8 mouse cellular contexts compared by ENCODE assay signal in the genomic region with DNA sequence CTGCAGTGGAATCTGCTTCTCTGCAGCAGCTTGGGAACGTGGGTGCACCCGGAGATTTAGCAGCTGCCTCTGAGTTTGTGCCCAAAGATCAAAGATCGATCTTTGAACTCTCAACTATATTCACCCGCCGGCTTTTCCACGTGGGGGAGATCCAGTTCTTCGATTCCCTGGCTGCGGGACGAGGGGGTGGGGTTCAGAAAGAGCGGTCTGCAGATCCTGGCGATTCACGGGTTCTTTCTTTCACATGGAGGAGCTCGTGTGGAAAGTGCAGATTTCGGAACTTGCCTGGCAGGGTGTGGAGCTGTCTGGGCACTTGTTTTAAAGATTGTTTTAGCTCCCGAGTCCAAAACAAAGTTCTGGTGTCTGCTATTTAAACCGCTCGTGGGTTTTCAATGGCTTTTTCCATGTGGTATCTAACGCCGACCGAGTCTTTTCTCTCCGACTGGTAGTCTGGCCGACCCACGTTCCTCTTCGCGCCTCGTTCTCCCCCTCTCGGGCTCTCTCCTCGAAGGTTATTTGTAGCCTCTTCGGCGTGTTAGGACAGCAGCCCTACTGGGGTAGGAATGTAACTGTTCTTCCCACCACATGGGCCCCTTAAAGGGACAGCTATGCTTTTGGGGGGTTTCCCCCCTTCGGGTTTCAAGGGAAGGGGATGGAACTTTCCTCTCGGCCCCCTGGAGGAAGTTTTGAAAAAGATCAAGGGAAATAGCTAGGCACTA. TPM values are rescaled to one million over a fixed set of nuclear protein-coding genes. Genes with fewer than 3 reads are reported as not detected.
A peak's percentile ranks its signal among the peaks of the same experiment; 100 is the strongest.
DNase-seq lines count a peak whose midpoint lies in the region; ATAC-seq lines count a peak whose summit lies in the region.

No protein-coding gene starts in this region.

- no peaks in the 10 kb centered on the region for H3K79me2 ChIP-seq in macrophage (ENCODE audit: inconsistent target)

- peak overlapping the region; percentile 86 for H3K4me2 ChIP-seq in stomach, embryonic 16.5 days (ENCODE audit: low read depth, low read length)

- H3K27me3 ChIP-seq in embryonic facial prominence, embryonic 10.5 days (replicated peaks; ENCODE audit: low read depth, poor library complexity, severe bottlenecking) = no peaks in the 10 kb centered on the region; the same call in 1 of the 2 replicates
- H3K27me3 ChIP-seq in stomach, embryonic 16.5 days (ENCODE audit: control insufficient read depth, insufficient read depth, low read length) = no peaks in the 10 kb centered on the region

- peaks cover 79% of the 10 kb centered on the region for H3K4me1 ChIP-seq in embryonic facial prominence, embryonic 10.5 days
- peaks cover 34% of the 10 kb centered on the region for H3K4me1 ChIP-seq in stomach, embryonic 16.5 days (ENCODE audit: control insufficient read depth, insufficient read depth, low read length)

- peak overlapping the region; percentile 91 for H3K4me3 ChIP-seq in embryonic facial prominence, embryonic 10.5 days
- peak overlapping the region; percentile 12; the same call in 1 of the 2 replicates for H3K4me3 ChIP-seq in macrophage (ENCODE audit: inconsistent target)
- peak overlapping the region; percentile 82 for H3K4me3 ChIP-seq in stomach, embryonic 16.5 days (replicated peaks; ENCODE audit: low read length)

- ATAC-seq in stomach, embryonic 16.5 days (ENCODE audit: insufficient read depth, low FRiP score) = peak; percentile 23; the same call in 1 of the 2 replicates

- under 1% methylated on average over 32 of the region's 32 CpGs for WGBS in embryonic facial prominence, embryonic 10.5 days
- WGBS in macrophage (ENCODE audit: missing documents) = under 1% methylated on average over 32 of the region's 32 CpGs
- under 1% methylated on average over 32 of the region's 32 CpGs for WGBS in stomach, embryonic 16.5 days

- peaks cover 6% of the 10 kb centered on the region for H3K36me3 ChIP-seq in embryonic facial prominence, embryonic 10.5 days (replicated peaks)
- no peaks in the 10 kb centered on the region for H3K36me3 ChIP-seq in macrophage (ENCODE audit: inconsistent target)
- H3K36me3 ChIP-seq in stomach, embryonic 16.5 days (ENCODE audit: control insufficient read depth, insufficient read depth, low read length) = no peaks in the 10 kb centered on the region

- intact Hi-C loops in heart, postnatal 36 days (cut with DNase I) = no loop called here
- intact Hi-C loops in left cerebral cortex, postnatal 14 days (cut with DNase I) = loop anchor here (5.0 kb wide), 1 partner anchor 172 kb away; no protein-coding TSS in a partner anchor

- peak; percentile 22 for DNase-seq in thymus, postnatal 4 days
- DNase-seq in thymus, postnatal 14 days = no peak
- peak; percentile 78 for DNase-seq in embryonic facial prominence, embryonic 10.5 days (ENCODE audit: low spot score)
- DNase-seq in heart, postnatal 36 days = peak; percentile 45 to 55
- peak; percentile 34 to 47 for DNase-seq in left cerebral cortex, postnatal 14 days (ENCODE audit: low spot score in 2 of 2)
- DNase-seq in cerebellum, adult 9-11 months = no peak

- peaks cover 3% of the 10 kb centered on the region; the same call in 1 of the 2 replicates for H3K9me3 ChIP-seq in embryonic facial prominence, embryonic 10.5 days
- H3K9me3 ChIP-seq in stomach, embryonic 16.5 days (replicated peaks; ENCODE audit: control insufficient read depth, low read length) = no peaks in the 10 kb centered on the region

- peak overlapping the region; percentile 86 for H3K9ac ChIP-seq in stomach, embryonic 16.5 days (ENCODE audit: low read length)

- H3K27ac ChIP-seq in embryonic facial prominence, embryonic 10.5 days (replicated peaks) = peak overlapping the region; percentile 96
- H3K27ac ChIP-seq in macrophage = no peak overlapping the region
- H3K27ac ChIP-seq in stomach, embryonic 16.5 days (ENCODE audit: low read length) = peak overlapping the region; percentile 75

RNA-seq across cellular contexts. Expression of a gene that starts 1.5 kb away (rescaled TPM):
- 8.3 and 8.4 TPM in 2 replicates for polyA plus RNA-seq in embryonic facial prominence, embryonic 10.5 days (2016; fragmentation: Nextera tagmentation; extraction: Ambion mirVana)
- 10 to 100 TPM; 10.6 to 11.5 TPM for total RNA-seq in heart, postnatal 36 days (2021)
- 10 to 100 TPM; 27.2 to 28.2 TPM for total RNA-seq in left cerebral cortex, postnatal 14 days (2021)
- 10 to 100 TPM in 17 of 26 experiments, 1 to 10 TPM in 9; 2.2 to 25.6 (median 10.5) TPM for total RNA-seq in macrophage (2018; cell fraction: chromatin; rRNA removed)
- total RNA-seq in macrophage (2018; cell fraction: cytosol; rRNA removed) = 10 to 100 TPM in 1 of 26 experiments, 1 to 10 TPM in 25; 4.6 to 10.7 (median 5.8) TPM
- 10 to 100 TPM in 19 of 26 experiments, 1 to 10 TPM in 7; 7.5 to 17.2 (median 11.2) TPM for total RNA-seq in macrophage (2018; cell fraction: nucleus; rRNA removed)
- polyA plus RNA-seq in macrophage (2018) = 2.8 to 4.7 TPM (median 3.9 TPM) in 3 replicates
- 5.4 and 5.6 TPM in 2 replicates for polyA plus RNA-seq in stomach, embryonic 16.5 days (2015; fragmentation: Nextera tagmentation; extraction: Ambion mirVana)

RNA-seq across cellular contexts. Expression of a gene that starts 14.3 kb away (rescaled TPM):
- 75.3 and 76.9 TPM in 2 replicates for polyA plus RNA-seq in embryonic facial prominence, embryonic 10.5 days (2016; fragmentation: Nextera tagmentation; extraction: Ambion mirVana)
- 10 to 100 TPM in 1 of 2 experiments, 1 to 10 TPM in 1; 9.4 to 12.1 TPM for total RNA-seq in heart, postnatal 36 days (2021)
- 10 to 100 TPM; 84.7 to 89.4 TPM for total RNA-seq in left cerebral cortex, postnatal 14 days (2021)
- 10 to 100 TPM in 18 of 26 experiments, 1 to 10 TPM in 7, not detected in 1; 1.4 to 23.9 (median 12.6) TPM for total RNA-seq in macrophage (2018; cell fraction: chromatin; rRNA removed)
- 1 to 10 TPM; 3.8 to 8.2 (median 6.0) TPM for total RNA-seq in macrophage (2018; cell fraction: cytosol; rRNA removed)
- total RNA-seq in macrophage (2018; cell fraction: nucleus; rRNA removed) = 10 to 100 TPM in 7 of 26 experiments, 1 to 10 TPM in 19; 2.0 to 15.3 (median 8.1) TPM
- polyA plus RNA-seq in macrophage (2018) = 4.8 to 7.1 TPM (median 5.0 TPM) in 3 replicates
- 42.3 and 45.1 TPM in 2 replicates for polyA plus RNA-seq in stomach, embryonic 16.5 days (2015; fragmentation: Nextera tagmentation; extraction: Ambion mirVana)

Comparison
In these comparisons a context has a peak if more than half of its experiments do, and no peak if none do; other contexts are left out.
1. DNase-seq: peak in thymus, postnatal 4 days (single experiment), embryonic facial prominence, embryonic 10.5 days (single experiment), heart, postnatal 36 days (2 of 2) and left cerebral cortex, postnatal 14 days (2 of 2); none in thymus, postnatal 14 days (single experiment) and cerebellum, adult 9-11 months (single experiment).
2. H3K4me3 ChIP-seq: peak in every context shown above with its lines; median percentile 91 in embryonic facial prominence, embryonic 10.5 days; 82 in stomach, embryonic 16.5 days; 12 in macrophage.